Mouse (Mus musculus): Measurements from ENCODE around the gene Rpap2.

DNA sequence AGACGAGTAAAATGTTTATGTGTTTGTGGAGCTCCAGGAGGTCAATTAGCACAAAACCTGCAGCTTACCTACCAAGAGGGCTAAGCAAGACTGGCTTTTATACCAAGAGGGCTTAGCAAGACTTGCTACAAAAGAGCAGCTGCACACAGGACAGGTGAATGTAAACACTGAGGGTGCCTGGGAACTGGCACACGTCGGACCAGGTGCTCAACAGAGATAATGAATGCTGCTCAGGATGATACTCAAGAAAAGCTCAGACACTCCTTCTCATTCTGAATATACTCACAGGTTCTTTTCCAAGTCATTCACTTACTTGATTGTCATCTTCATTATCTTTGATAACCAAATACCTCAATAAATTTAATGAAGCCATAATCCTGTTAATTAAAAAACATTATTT lies 40.2 kb upstream of the Rpap2 start:
- TF ChIP-seq NELFE (IDR thresholded peaks at IDR 0.05; ENCODE audit: low read depth, low read length) = no peak
- no peak for TF ChIP-seq ELF1 (IDR thresholded peaks at IDR 0.05; ENCODE audit: low read depth, low read length)
- TF ChIP-seq USF1 (IDR thresholded peaks at IDR 0.05; ENCODE audit: low read depth, low read length) = no peak
- no peak for TF ChIP-seq POLR2A (IDR thresholded peaks at IDR 0.05; ENCODE audit: low read depth, low read length)
- no peak for TF ChIP-seq CTCF (conservative IDR thresholded peaks at IDR 0.05 in 1 of 2, IDR thresholded peaks at IDR 0.05 in 1 of 2; ENCODE audit: low read depth in 2 of 2, low read length in 2 of 2)
